Mouse (Mus musculus) thymus, adult 2 months (tissue): Measurements from ENCODE around the gene Trim31. TPM values are rescaled to one million over a fixed set of nuclear protein-coding genes. Genes with fewer than 3 reads are reported as not detected.

Experiments used
- DNase-seq: peaks from one replicate; pipeline ENCODE4 v3.0.0; 2021
- H3K27ac ChIP-seq: fragments of 200-500 bp; 2 replicates; pipeline ENCODE4 v1.5.1; 2012; ENCODE audit warnings: low read length, control low read depth; ENCODE audit not compliant: control insufficient read depth, insufficient read depth
- H3K27me3 ChIP-seq: fragments of 200-500 bp; 2 replicates; pipeline ENCODE4 v1.6.1; 2012; ENCODE audit warnings: mild to moderate bottlenecking, low read length, moderate library complexity, mixed read lengths; ENCODE audit not compliant: control insufficient read depth, insufficient read depth
- H3K36me3 ChIP-seq: fragments of 200-500 bp; 2 replicates; pipeline ENCODE4 v1.6.1; 2012; ENCODE audit warnings: mild to moderate bottlenecking, low read length, moderate library complexity; ENCODE audit not compliant: control insufficient read depth, insufficient read depth
- H3K4me1 ChIP-seq: fragments of 200-500 bp; replicated peaks from 2 replicates; pipeline ENCODE4 v1.6.1; 2012; ENCODE audit warnings: low read length; ENCODE audit not compliant: control insufficient read depth, insufficient read depth
- H3K4me3 ChIP-seq: fragments of 200-500 bp; 2 replicates; pipeline ENCODE4 v1.5.1; 2012; ENCODE audit warnings: mild to moderate bottlenecking, low read length, control low read depth, moderate library complexity; ENCODE audit not compliant: control insufficient read depth, insufficient read depth
- CTCF ChIP-seq: fragments of 200-500 bp; IDR thresholded peaks from 2 replicates; pipeline ENCODE4 v1.5.1; 2012; ENCODE audit warnings: mild to moderate bottlenecking, control low read depth, low read length, moderate library complexity, borderline replicate concordance; ENCODE audit not compliant: control insufficient read depth, poor library complexity, insufficient read depth; ENCODE audit errors: extremely low read depth
- POLR2A ChIP-seq: fragments of 200-500 bp; IDR thresholded peaks from 2 replicates; pipeline ENCODE4 v1.6.1; 2012; ENCODE audit warnings: mild to moderate bottlenecking, low read length, control low read depth, moderate library complexity; ENCODE audit not compliant: control insufficient read depth, poor library complexity, insufficient read depth; ENCODE audit errors: extremely low read depth
- WGBS: fragments of 180-500 bp; shearing (Covaris S2); methylation state at CpG from one replicate; pipeline ENCODE4 v1.1.7; 2018; 5-methylcytosine and 5-hydroxymethylcytosine counted together
- polyA plus RNA-seq: library from polyadenylated mRNA; depleted of rRNA; stranded (reverse); fragments of >200 nt; gene quantifications from 2 replicates; pipeline ENCODE4 v1.2.3, GENCODE M21; 2012

The Trim31 gene
- polyA plus RNA-seq, 1 experiment = 0.38 TPM

GRCm38 (mm10) chr17:36858181-36858580 lies 39.7 kb upstream of the Trim31 start:
- H3K4me1 ChIP-seq = no peaks in the 10 kb centered on the region
- TF ChIP-seq CTCF (no peak), POLR2A (no peak)
- H3K36me3 ChIP-seq = no peaks in the 10 kb centered on the region
- no peak for DNase-seq
- H3K27ac ChIP-seq = no peak overlapping the region
- H3K27me3 ChIP-seq = no peaks in the 10 kb centered on the region
- WGBS = 65% methylated on average over 3 of the region's 3 CpGs
- H3K4me3 ChIP-seq = no peak overlapping the region

DNA sequence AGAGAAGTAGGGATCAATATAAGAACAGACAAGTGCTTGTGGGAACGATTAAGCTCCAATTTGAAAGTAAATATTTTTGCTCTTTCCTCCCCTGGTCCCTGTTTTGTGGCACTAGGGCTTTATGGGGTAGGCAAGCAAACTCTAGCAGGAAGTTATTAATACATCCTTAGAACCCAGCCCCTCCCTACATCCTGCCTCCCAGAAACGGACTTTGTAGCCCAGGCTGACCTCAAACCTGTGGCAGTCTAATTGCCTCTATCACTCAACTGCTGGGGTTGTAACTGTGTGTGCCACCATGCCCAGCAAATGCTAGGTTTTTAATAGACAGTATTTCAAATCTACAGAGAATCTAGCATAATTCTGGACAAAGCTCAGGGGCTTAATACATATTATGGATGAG lies 36.2 kb upstream of the Trim31 start:
- 23% methylated on average over 2 of the region's 2 CpGs for WGBS
- H3K36me3 ChIP-seq = no peaks in the 10 kb centered on the region

GRCm38 (mm10) chr17:36866719-36867527 lies 31.0 kb upstream of the Trim31 start, which contains the start of gene Trim15:
Trim15 (minus strand) TSS chr17:36867210.
- WGBS = 21% methylated on average over 29 of the region's 29 CpGs
- H3K36me3 ChIP-seq = no peaks in the 10 kb centered on the region
- TF ChIP-seq POLR2A (no peak), CTCF (no peak)
- H3K27me3 ChIP-seq = peaks cover 10% of the 10 kb centered on the region; the same call in 1 of the 2 replicates
- no peak within 1 kb of the TSS for H3K27ac ChIP-seq
- DNase-seq = no peak
- H3K4me1 ChIP-seq = no peaks in the 10 kb centered on the region
- no peak within 1 kb of the TSS for H3K4me3 ChIP-seq

More for the DNA sequence above, 36.2 kb upstream of the Trim31 start:
- no peak for TF ChIP-seq CTCF
- TF ChIP-seq POLR2A = no peak
- H3K4me1 ChIP-seq = no peaks in the 10 kb centered on the region
- no peak for DNase-seq
- H3K27ac ChIP-seq = no peak overlapping the region
- peaks cover 3% of the 10 kb centered on the region; the same call in 1 of the 2 replicates for H3K27me3 ChIP-seq
- no peak overlapping the region for H3K4me3 ChIP-seq

DNA sequence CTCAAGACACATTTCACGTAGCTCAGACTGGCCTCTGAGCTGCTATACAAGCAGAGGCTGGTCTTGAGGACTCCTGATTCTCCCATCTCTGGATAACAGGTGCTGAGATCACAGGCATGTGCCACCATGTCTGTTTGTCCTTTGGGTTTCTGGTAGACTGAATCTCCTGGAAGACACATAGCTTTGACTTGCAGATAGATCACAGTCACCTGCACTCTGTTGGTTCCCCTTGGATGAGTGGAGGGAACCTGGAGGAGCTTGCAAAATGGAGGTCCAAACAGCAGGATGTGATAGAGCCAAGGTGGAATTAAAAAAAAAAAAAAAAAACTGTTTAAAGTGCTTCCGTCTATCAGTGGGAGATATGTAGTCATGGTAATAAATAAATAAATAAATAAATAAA lies 29.1 kb upstream of the Trim31 start:
- Histone ChIP-seq H3K27me3 (peaks cover 10% of the 10 kb centered on the region; the same call in 1 of the 2 replicates), H3K4me3 (no peak overlapping the region), H3K36me3 (no peaks in the 10 kb centered on the region), H3K4me1 (no peaks in the 10 kb centered on the region), H3K27ac (no peak overlapping the region)
- TF ChIP-seq CTCF (no peak), POLR2A (no peak)
- no peak for DNase-seq
- WGBS = 91% methylated on average over 2 of the region's 2 CpGs

- Histone ChIP-seq H3K27ac (no peak within 1 kb of the TSS), H3K4me1 (no peaks in the 10 kb centered on the region), H3K27me3 (peaks cover 10% of the 10 kb centered on the region; the same call in 1 of the 2 replicates), H3K4me3 (no peak within 1 kb of the TSS), H3K36me3 (no peaks in the 10 kb centered on the region)
- WGBS = 90% methylated on average over 4 of the region's 4 CpGs
- TF ChIP-seq POLR2A (no peak), CTCF (no peak)
- DNase-seq = no peak
Measured at GRCm38 (mm10) chr17:36869284-36869954, 28.5 kb upstream of the Trim31 start, which contains the start of gene Trim10. Trim10 (plus strand) TSS chr17:36869574.

- DNase-seq = no peak
- H3K27ac ChIP-seq = no peak overlapping the region
- no peak overlapping the region for H3K4me3 ChIP-seq
- no peaks in the 10 kb centered on the region for H3K36me3 ChIP-seq
- peaks cover 10% of the 10 kb centered on the region; the same call in 1 of the 2 replicates for H3K27me3 ChIP-seq
- 79% methylated on average over 25 of the region's 25 CpGs for WGBS
- H3K4me1 ChIP-seq = no peaks in the 10 kb centered on the region
- no peak for TF ChIP-seq CTCF
- TF ChIP-seq POLR2A = no peak
Measured at GRCm38 (mm10) chr17:36869955-36870810, 27.7 kb upstream of the Trim31 start.
